8 mouse cellular contexts compared by ENCODE assay signal in the genomic region with DNA sequence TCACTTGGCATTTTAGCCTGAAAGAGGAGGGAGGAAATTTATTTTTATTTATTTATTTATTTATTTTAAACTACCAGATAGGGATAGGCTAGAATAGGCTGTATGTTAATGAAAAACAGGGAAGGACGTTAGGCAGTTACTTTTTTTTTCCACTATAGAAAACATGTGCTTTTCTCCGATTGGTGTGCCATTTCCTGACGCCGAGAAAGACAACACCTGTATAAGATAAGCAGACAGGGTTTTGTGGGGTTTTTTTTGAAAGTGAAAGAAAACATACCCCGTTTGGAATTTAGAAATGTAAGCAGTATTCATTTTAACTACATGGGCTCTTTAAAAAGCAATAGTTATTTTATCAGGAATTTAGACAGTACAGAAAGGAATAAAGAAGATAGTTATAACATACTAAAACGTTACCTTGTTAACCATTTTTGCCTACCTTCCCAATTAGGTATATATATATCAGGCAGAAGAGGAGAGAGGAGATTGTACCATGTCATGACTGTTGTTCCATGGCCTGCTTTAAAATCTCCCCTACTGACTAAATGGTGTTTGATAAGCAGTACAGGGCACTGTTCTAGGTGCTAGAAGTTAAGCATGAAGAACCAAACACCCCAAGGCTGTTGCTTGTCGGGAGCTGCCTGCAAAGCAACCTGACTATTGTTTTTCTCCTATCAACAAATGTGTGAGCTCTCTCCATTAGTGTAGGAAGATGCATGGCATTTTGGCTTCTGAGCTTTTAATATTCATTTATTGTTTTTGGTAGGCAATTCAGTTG. TPM values are rescaled to one million over a fixed set of nuclear protein-coding genes. Genes with fewer than 3 reads are reported as not detected.
DNase-seq lines count a peak whose midpoint lies in the region; ATAC-seq and TF ChIP-seq lines count a peak whose summit lies in the region.

No protein-coding gene starts in this region.

- peaks cover 66% of the 10 kb centered on the region for H3K79me2 ChIP-seq in myocyte (ENCODE audit: control insufficient read depth, insufficient read depth)

- H3K9me3 ChIP-seq in intestine, embryonic 14.5 days (ENCODE audit: control insufficient read depth, low read length), result no peaks in the 10 kb centered on the region

- H3K27ac ChIP-seq in layer of hippocampus, adult 2 months, result no peak overlapping the region
- no peak overlapping the region for H3K27ac ChIP-seq in intestine, embryonic 14.5 days (ENCODE audit: low read depth)

- DNase-seq in layer of hippocampus, adult 2 months (ENCODE audit: low spot score in 2 of 2), result no peak
- DNase-seq in layer of hippocampus, adult 8-10 months (ENCODE audit: low spot score in 2 of 2), result no peak
- no peak for DNase-seq in intestine, embryonic 14.5 days (ENCODE audit: low spot score)
- no peak for DNase-seq in cerebellum, postnatal 14 days
- no peak for DNase-seq in adipocyte (ENCODE audit: low spot score)
- DNase-seq in retina, embryonic 14.5 days (ENCODE audit: low spot score), result no peak

- 42% methylated on average over 7 of the region's 7 CpGs for WGBS in intestine, embryonic 14.5 days

- ATAC-seq in common myeloid progenitor, adult 5-6 weeks (replicated peaks; ENCODE audit: low read depth, poor library complexity, severe bottlenecking), result peak; percentile 23
- no peak for ATAC-seq in intestine, embryonic 14.5 days (replicated peaks; ENCODE audit: low FRiP score, low TSS enrichment, low read depth)

- H3ac ChIP-seq in myocyte (ENCODE audit: control insufficient read depth, insufficient read length), result peak overlapping the region; percentile 46

- TF ChIP-seq POLR2A in myocyte (IDR thresholded peaks at IDR 0.05; ENCODE audit: insufficient read length, low read depth), result no peak

- peaks cover 9% of the 10 kb centered on the region for H3K4me1 ChIP-seq in intestine, embryonic 14.5 days (replicated peaks; ENCODE audit: control insufficient read depth, insufficient read depth, low read length)

- H3K4me3 ChIP-seq in layer of hippocampus, adult 2 months, result peak overlapping the region; percentile 91
- peak overlapping the region; percentile 91 for H3K4me3 ChIP-seq in intestine, embryonic 14.5 days (ENCODE audit: low read depth, low read length)
- peak overlapping the region; percentile 99 for H3K4me3 ChIP-seq in myocyte

- H3K4me2 ChIP-seq in intestine, embryonic 14.5 days (ENCODE audit: low read length), result peak overlapping the region; percentile 66
- H3K4me2 ChIP-seq in myocyte (ENCODE audit: low read depth), result peak overlapping the region; percentile 89

- no peak overlapping the region for H3K9ac ChIP-seq in intestine, embryonic 14.5 days (ENCODE audit: low read length)

- 0 out of 2 replicates have a peak, but pooled peaks cover 4% of the 10 kb centered on the region for H3K36me3 ChIP-seq in intestine, embryonic 14.5 days (ENCODE audit: control insufficient read depth, insufficient read depth, low read length)
- H3K36me3 ChIP-seq in myocyte (ENCODE audit: control insufficient read depth, insufficient read depth), result peaks cover 6% of the 10 kb centered on the region

- no peaks in the 10 kb centered on the region for H3K27me3 ChIP-seq in intestine, embryonic 14.5 days (replicated peaks; ENCODE audit: control insufficient read depth, insufficient read depth, low read length)
- no peaks in the 10 kb centered on the region for H3K27me3 ChIP-seq in myocyte (ENCODE audit: control insufficient read depth, insufficient read depth, insufficient read length)

- no peak for TF ChIP-seq CTCF in layer of hippocampus, adult 2 months (conservative IDR thresholded peaks at IDR 0.05)

TF ChIP-seq in myocyte, 11 proteins besides CTCF, POLR2A, EP300 and RAD21:
- TF ChIP-seq TCF3 (IDR thresholded peaks at IDR 0.05; ENCODE audit: insufficient read length, low read depth), result no peak
- TF ChIP-seq POLR2AphosphoS2 (IDR thresholded peaks at IDR 0.05; ENCODE audit: insufficient read length, low read depth), result no peak
- TF ChIP-seq MYOG (IDR thresholded peaks at IDR 0.05; ENCODE audit: control insufficient read depth in 1 of 3, insufficient read depth in 1 of 3, insufficient read length in 2 of 3, low read depth in 2 of 3), result no peak
- TF ChIP-seq E2F4 (IDR thresholded peaks at IDR 0.05; ENCODE audit: insufficient read depth), result no peak
- TF ChIP-seq SRF (IDR thresholded peaks at IDR 0.05; ENCODE audit: control insufficient read depth, insufficient read length, low read depth), result no peak
- TF ChIP-seq TCF12 (IDR thresholded peaks at IDR 0.05; ENCODE audit: insufficient read depth, poor library complexity, severe bottlenecking), result no peak
- TF ChIP-seq MAX (IDR thresholded peaks at IDR 0.05; ENCODE audit: low read depth), result no peak
- TF ChIP-seq REST (IDR thresholded peaks at IDR 0.05; ENCODE audit: insufficient read depth, insufficient read length), result no peak
- no peak for TF ChIP-seq CEBPB (IDR thresholded peaks at IDR 0.05; ENCODE audit: insufficient read depth, poor library complexity, severe bottlenecking)
- TF ChIP-seq MYOD1 (IDR thresholded peaks at IDR 0.05; ENCODE audit: control insufficient read depth in 1 of 3, insufficient read length in 2 of 3, low read depth in 2 of 3), result no peak
- no peak for TF ChIP-seq USF1 (IDR thresholded peaks at IDR 0.05; ENCODE audit: low read depth)

RNA-seq across cellular contexts. Expression of a gene that starts 1.8 kb away (rescaled TPM):
- 10 to 100 TPM; 67.1 to 68.0 TPM for total RNA-seq in layer of hippocampus, adult 2 months (2021)
- total RNA-seq in layer of hippocampus, adult 8-10 months (2022), result 10 to 100 TPM; 62.9 to 68.4 (median 66.4) TPM
- 107 and 108 TPM in 2 replicates for total RNA-seq in common myeloid progenitor, adult 5-6 weeks (2017)
- 14.1 TPM in 2 replicates for polyA plus RNA-seq in intestine, embryonic 14.5 days (2014; fragmentation: Nextera tagmentation; extraction: Ambion mirVana)
- 24.0 TPM for polyA plus RNA-seq in myocyte (2012; fragmentation: generic; extraction: Trizol)

RNA-seq across cellular contexts. Expression of a gene that starts 52.1 kb away (rescaled TPM):
- not detected for total RNA-seq in layer of hippocampus, adult 2 months (2021)
- total RNA-seq in layer of hippocampus, adult 8-10 months (2022), result not detected
- not detected in 2 replicates for total RNA-seq in common myeloid progenitor, adult 5-6 weeks (2017)
- polyA plus RNA-seq in intestine, embryonic 14.5 days (2014; fragmentation: Nextera tagmentation; extraction: Ambion mirVana), result not detected in 2 replicates
- 0.01 TPM for polyA plus RNA-seq in myocyte (2012; fragmentation: generic; extraction: Trizol)
